Mouse (Mus musculus): ENCODE results near the gene Cog5. TPM values are rescaled to one million over a fixed set of nuclear protein-coding genes. Genes with fewer than 3 reads are reported as not detected.

The Cog5 gene
- total and polyA plus RNA-seq, 3 experiments, result 27.1 to 28.4 TPM; not detected in 1

DNA sequence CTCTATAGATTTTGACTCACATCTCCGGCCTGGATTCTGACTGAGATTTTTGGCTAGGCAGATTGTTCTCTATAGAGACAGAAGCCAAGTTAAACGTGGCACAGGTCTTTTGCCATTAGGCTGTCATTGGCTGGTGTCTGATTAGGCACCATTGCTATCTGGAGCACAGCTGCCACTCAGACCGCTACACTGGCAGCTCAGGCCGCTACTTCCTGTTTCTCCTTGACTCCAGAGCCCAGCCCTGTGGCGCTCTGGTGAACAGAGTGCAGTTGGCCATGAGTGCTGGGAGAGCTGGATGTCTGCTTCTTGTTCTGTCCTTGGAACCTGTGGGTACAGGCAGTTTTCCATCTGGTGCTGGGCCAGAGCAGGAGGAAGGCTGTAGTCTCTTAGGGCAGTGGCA, 262.6 kb downstream of the Cog5 start (continued):
- no peak for TF ChIP-seq GABPA (IDR thresholded peaks at IDR 0.05; ENCODE audit: low read depth, low read length)
- TF ChIP-seq POLR2AphosphoS2 (IDR thresholded peaks at IDR 0.05; ENCODE audit: low read length), result no peak

DNA sequence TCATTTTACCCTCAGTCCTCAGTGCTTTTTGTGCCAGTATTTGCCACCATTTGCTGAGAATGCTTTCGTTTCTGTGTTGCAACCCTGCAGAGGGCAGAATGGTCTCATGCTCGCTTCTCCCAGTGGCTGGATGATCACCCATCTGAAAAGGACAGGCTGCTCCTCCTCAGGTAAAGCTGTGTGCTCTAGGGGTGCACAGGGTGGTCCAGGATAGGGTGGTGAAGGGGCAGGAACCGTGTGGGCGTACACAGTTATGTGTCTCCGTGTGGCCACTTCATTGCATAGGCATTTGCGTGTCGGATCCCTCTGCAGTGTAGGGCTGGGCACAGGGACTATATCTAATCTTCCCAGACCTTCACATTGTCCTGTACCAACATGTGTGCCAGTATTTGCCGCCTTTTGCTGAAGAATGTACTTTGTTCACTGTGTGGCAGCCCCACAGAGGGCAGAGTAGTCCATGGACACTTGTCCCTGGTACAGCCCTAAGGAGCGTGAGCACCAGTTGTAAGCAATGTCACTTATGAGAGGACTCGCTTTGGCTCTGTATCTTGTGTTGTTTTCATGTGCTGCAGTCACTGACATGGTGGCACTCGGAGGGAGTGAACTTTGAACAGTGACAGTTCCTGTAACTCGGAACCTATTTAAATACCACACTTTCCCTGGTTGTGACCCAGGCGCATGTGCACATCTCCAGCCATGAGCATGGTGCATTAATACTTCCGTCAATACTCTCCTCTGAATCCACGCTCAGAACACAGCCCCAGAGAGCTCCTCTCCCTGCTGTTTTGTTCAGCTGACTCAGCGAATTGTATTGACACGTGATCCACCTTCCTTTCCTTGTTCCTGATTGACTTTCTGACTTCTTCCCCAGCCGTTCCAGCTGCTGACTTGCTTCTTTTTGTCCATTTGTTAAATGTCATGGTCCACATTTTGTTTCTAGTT, 266.1 kb downstream of the Cog5 start:
- Histone ChIP-seq H3K4me3 (ENCODE audit: control insufficient read depth in 1 of 2, insufficient read depth in 1 of 2, low read depth in 2 of 2, low read length in 2 of 2) (no peak overlapping the region), H3K79me2 (ENCODE audit: control insufficient read depth, insufficient read depth, low read length, poor library complexity) (no peaks in the 10 kb centered on the region), H3K9ac (ENCODE audit: control insufficient read depth, low read depth, low read length, poor library complexity, severe bottlenecking) (no peak overlapping the region), H3K9me3 (replicated peaks; ENCODE audit: insufficient read depth, low read length) (no peaks in the 10 kb centered on the region), H3K4me1 (ENCODE audit: control insufficient read depth in 1 of 2, insufficient read depth in 2 of 2, low read length in 2 of 2) (peaks cover 10 to 12% of the 10 kb centered on the region in 2 experiments), H3K36me3 (ENCODE audit: control insufficient read depth in 1 of 2, insufficient read depth in 2 of 2, low read length in 2 of 2) (peaks cover 0 to 14% of the 10 kb centered on the region in 2 experiments; a peak in 2 of 4 replicates), H3K27me3 (ENCODE audit: control insufficient read depth in 1 of 2, insufficient read depth in 2 of 2, low read length in 2 of 2) (no peaks in the 10 kb centered on the region), H3K27ac (ENCODE audit: control insufficient read depth, low read depth, low read length) (no peak overlapping the region)
- TF ChIP-seq NELFE (IDR thresholded peaks at IDR 0.05; ENCODE audit: low read depth, low read length), result no peak
- TF ChIP-seq MAFK (IDR thresholded peaks at IDR 0.05; ENCODE audit: borderline replicate concordance, low read depth, low read length), result peak; percentile 92
- DNase-seq (ENCODE audit: low read depth, low spot score), result no peak

DNA sequence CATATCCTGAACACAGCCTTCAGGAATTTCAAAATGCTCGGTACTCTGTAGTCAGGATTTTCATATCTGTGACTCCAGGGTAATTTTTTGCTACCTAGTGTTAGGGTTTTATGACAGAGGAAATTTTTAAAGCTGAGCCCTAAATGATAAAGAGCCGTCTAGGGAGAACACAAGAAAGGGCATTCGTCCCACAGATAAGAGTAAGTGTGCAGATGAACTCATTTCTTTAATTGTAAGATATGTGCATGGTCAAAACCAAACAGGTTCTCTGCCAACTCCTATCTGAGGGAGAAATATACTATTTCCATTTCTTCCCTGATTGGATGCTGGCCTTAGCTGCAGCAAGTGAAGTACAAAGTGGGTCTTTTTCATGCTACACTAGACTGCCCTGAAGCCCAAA, 269.5 kb downstream of the Cog5 start:
- Histone ChIP-seq H3K9me3 (replicated peaks; ENCODE audit: insufficient read depth, low read length) (no peaks in the 10 kb centered on the region), H3K27ac (ENCODE audit: control insufficient read depth, low read depth, low read length) (no peak overlapping the region), H3K4me1 (ENCODE audit: control insufficient read depth in 1 of 2, insufficient read depth in 2 of 2, low read length in 2 of 2) (peaks cover 0 to 7% of the 10 kb centered on the region in 2 experiments; a peak in 2 of 4 replicates), H3K79me2 (ENCODE audit: control insufficient read depth, insufficient read depth, low read length, poor library complexity) (no peaks in the 10 kb centered on the region), H3K4me3 (ENCODE audit: control insufficient read depth in 1 of 2, insufficient read depth in 1 of 2, low read depth in 2 of 2, low read length in 2 of 2) (no peak overlapping the region), H3K36me3 (ENCODE audit: control insufficient read depth in 1 of 2, insufficient read depth in 2 of 2, low read length in 2 of 2) (peaks cover 0 to 4% of the 10 kb centered on the region in 2 experiments), H3K27me3 (ENCODE audit: control insufficient read depth in 1 of 2, insufficient read depth in 2 of 2, low read length in 2 of 2) (no peaks in the 10 kb centered on the region), H3K9ac (ENCODE audit: control insufficient read depth, low read depth, low read length, poor library complexity, severe bottlenecking) (no peak overlapping the region)
- DNase-seq (ENCODE audit: low read depth, low spot score), result peak; percentile 45
- TF ChIP-seq TCF12 (IDR thresholded peaks at IDR 0.05; ENCODE audit: low read depth, low read length) (peak; percentile 57; the same call in 1 of the 2 replicates), GATA1 (IDR thresholded peaks at IDR 0.05; ENCODE audit: low read depth, low read length) (peak; percentile 62), ETS1 (IDR thresholded peaks at IDR 0.05; ENCODE audit: low read depth, low read length) (0 out of 2 replicates have a peak, but pooled peaks have one; percentile 32), EP300 (IDR thresholded peaks at IDR 0.05; ENCODE audit: low read depth in 1 of 2, low read length in 2 of 2) (peak; percentile 66), NELFE (IDR thresholded peaks at IDR 0.05; ENCODE audit: low read depth, low read length) (no peak), USF2 (IDR thresholded peaks at IDR 0.05; ENCODE audit: borderline replicate concordance in 1 of 2, insufficient read depth in 1 of 2, low read depth in 1 of 2, low read length in 2 of 2) (no peak), CHD2 (IDR thresholded peaks at IDR 0.05; ENCODE audit: low read length) (no peak), TAL1 (IDR thresholded peaks at IDR 0.05; ENCODE audit: low read length) (peak; percentile 4; the same call in 1 of the 2 replicates), USF1 (IDR thresholded peaks at IDR 0.05; ENCODE audit: low read depth, low read length) (no peak), GABPA (IDR thresholded peaks at IDR 0.05; ENCODE audit: low read depth, low read length) (no peak), JUND (IDR thresholded peaks at IDR 0.05; ENCODE audit: low read depth, low read length) (no peak), BHLHE40 (IDR thresholded peaks at IDR 0.05; ENCODE audit: borderline replicate concordance, low read depth, low read length) (no peak), RCOR1 (IDR thresholded peaks at IDR 0.05; ENCODE audit: low read depth, low read length) (peak; percentile 44)
